Mouse (Mus musculus) heart, embryonic 10.5 days (tissue): Measurements from ENCODE around the gene Wdr66. TPM values are rescaled to one million over a fixed set of nuclear protein-coding genes. Genes with fewer than 3 reads are reported as not detected.

ENCODE experiments used
- DNase-seq: peaks from one replicate; pipeline ENCODE4 v3.0.0-alpha.2; 2017; ENCODE audit warnings: low spot score
- H3K27ac ChIP-seq: fragments of 300-500 bp; sonication (generic); 2 replicates; pipeline ENCODE4 v1.5.1; 2016; ENCODE audit warnings: mild to moderate bottlenecking
- H3K27me3 ChIP-seq: fragments of 300-500 bp; sonication (generic); 2 replicates; pipeline ENCODE4 v1.6.1; 2016; ENCODE audit warnings: mild to moderate bottlenecking; ENCODE audit not compliant: poor library complexity, insufficient read depth, severe bottlenecking
- H3K36me3 ChIP-seq: fragments of 300-500 bp; sonication (generic); 2 replicates; pipeline ENCODE4 v1.6.1; 2016; ENCODE audit warnings: mild to moderate bottlenecking, moderate library complexity
- H3K4me1 ChIP-seq: fragments of 300-500 bp; sonication (generic); 2 replicates; pipeline ENCODE4 v1.6.1; 2016; ENCODE audit warnings: mild to moderate bottlenecking
- H3K4me3 ChIP-seq: fragments of 300-500 bp; sonication (generic); 2 replicates; pipeline ENCODE4 v1.5.1; 2016; ENCODE audit warnings: mild to moderate bottlenecking, moderate library complexity
- H3K9me3 ChIP-seq: fragments of 300-500 bp; sonication (generic); 2 replicates; pipeline ENCODE4 v1.6.1; 2016; ENCODE audit warnings: mild to moderate bottlenecking, moderate library complexity
- WGBS: fragments of 180-500 bp; shearing (Covaris S2); methylation state at CpG from one replicate; pipeline ENCODE4 v1.1.7; 2016; 5-methylcytosine and 5-hydroxymethylcytosine counted together
- polyA plus RNA-seq: library from polyadenylated mRNA; unstranded; fragments of >200 nt; fragmentation: Nextera tagmentation; extraction: Ambion mirVana; gene quantifications from 2 replicates; pipeline ENCODE4 v1.2.1, GENCODE M21; 2016

Gene Wdr66
- polyA plus RNA-seq, 1 experiment from 2014 or later: 0.79 TPM

DNA sequence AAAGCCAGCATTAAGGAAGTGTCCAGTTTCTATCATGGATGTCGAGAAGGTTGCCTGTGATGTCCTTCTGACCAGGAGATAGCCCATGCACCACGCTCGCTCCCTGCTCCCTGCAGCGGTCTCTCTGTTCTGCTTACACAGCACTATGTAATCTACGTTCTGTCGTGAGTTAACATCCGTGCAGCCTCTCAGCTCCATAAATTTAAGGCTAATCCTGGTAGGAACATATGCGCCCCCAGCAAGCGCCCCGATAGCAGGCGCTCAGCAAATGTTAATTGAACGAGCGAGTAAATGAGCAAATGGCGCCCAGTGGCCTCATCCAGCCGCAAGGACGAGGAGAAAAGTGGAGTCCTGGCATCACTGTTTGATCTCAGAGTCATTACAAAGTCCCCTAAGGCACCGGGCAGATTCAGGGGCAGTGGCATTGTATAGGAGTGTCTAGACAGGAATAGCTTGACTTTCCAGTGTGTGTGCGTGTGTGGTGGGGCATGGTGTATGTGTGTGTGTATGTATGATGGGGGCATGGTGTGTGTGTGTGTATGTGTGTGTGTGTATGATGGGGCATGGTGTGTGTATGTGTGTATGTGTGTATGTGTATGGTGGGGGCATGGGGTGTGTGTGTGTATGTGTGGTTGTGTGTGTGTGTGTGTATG, 55.9 kb downstream of the Wdr66 start:
- peaks cover 7% of the 10 kb centered on the region for H3K27me3 ChIP-seq
- peaks cover 14% of the 10 kb centered on the region; the same call in 1 of the 2 replicates for H3K4me1 ChIP-seq
- WGBS: 71% methylated on average over 18 of the region's 18 CpGs
- DNase-seq: no peak
- no peak overlapping the region for H3K4me3 ChIP-seq
- no peak overlapping the region for H3K27ac ChIP-seq
- H3K9me3 ChIP-seq: no peaks in the 10 kb centered on the region
- no peaks in the 10 kb centered on the region for H3K36me3 ChIP-seq

DNA sequence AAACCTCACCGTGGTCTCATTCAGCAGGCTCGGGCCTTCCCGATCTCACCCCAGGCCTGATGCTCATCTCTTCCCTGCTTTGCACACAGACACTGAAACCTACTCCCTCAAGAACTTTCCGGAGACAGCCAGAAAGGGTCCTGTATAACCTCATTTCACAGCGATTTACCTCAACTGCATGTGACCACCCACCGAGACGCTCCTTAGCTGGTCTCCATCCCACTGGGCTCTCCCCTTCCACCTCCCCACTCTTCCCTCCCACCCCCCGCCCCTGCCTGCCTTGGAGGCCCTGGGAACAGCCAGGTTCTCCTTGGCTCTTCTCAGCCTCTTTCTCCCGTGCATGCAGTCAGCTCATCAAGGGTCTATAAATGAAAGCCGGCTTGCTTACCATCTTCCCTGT, 57.9 kb downstream of the Wdr66 start:
- Histone ChIP-seq H3K4me3 (no peak overlapping the region), H3K4me1 (peaks cover 15% of the 10 kb centered on the region), H3K36me3 (no peaks in the 10 kb centered on the region), H3K27me3 (peaks cover 7% of the 10 kb centered on the region), H3K9me3 (no peaks in the 10 kb centered on the region), H3K27ac (0 out of 2 replicates have a peak overlapping the region, but pooled peaks have one; percentile 6)
- DNase-seq: no peak
- WGBS: 33% methylated on average over 10 of the region's 10 CpGs

DNA sequence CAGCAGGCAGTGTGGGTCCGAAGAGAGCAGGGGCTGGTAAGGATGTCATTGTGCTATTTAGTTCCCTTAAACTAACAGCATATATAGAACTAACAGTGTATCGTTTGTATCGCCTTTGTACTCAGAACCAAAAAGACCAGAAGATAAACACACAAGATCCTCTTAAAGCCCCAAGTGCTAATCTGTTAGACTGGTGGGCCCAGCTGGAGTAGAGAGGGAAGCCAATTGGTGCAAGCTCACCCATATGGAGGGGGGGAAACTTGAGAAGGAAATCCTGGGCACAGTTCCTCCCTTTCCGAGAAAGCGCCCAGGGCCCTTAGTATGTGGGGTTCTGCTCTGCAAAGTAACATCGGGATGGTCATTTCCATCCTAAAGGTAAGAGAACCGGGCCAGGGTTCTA, 58.3 kb downstream of the Wdr66 start:
- 32% methylated on average over 7 of the region's 7 CpGs for WGBS
- DNase-seq: no peak
- peaks cover 17% of the 10 kb centered on the region for H3K4me1 ChIP-seq

DNA sequence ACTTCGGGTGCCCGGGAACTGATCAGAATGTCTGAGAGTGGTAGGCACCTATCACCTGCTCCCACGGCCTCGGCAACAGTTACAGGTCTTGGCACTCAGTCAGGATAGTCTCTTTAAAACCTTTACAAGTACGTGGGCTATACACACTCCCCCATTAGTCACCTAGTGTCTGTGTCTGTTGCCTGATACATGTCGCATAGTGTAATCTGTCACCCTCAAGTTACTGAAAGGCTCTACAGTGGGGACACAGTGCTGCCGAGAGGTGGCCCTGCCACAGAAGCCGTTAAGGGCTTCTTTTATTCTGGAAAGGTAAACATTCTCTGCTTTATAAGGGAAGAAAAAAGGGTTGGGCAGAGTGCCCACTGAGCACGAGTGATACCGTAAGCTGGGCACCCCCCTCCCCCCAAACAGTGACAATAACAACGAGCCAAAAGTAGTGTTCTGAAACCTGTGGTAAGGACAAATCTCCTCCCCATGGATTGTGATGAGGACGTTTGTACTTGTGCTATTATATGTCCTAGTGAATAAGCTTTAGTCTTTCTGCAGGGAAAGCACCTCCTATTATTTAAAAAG, 61.2 kb downstream of the Wdr66 start:
- H3K27me3 ChIP-seq: peaks cover 7% of the 10 kb centered on the region
- H3K36me3 ChIP-seq: no peaks in the 10 kb centered on the region
- no peak overlapping the region for H3K4me3 ChIP-seq
- H3K27ac ChIP-seq: no peak overlapping the region
- H3K4me1 ChIP-seq: peaks cover 30% of the 10 kb centered on the region
- H3K9me3 ChIP-seq: no peaks in the 10 kb centered on the region
- 49% methylated on average over 12 of the region's 12 CpGs for WGBS
- DNase-seq: no peak

More for the DNA sequence above, 58.3 kb downstream of the Wdr66 start:
- Histone ChIP-seq H3K27ac (0 out of 2 replicates have a peak overlapping the region, but pooled peaks have one; percentile 6), H3K36me3 (no peaks in the 10 kb centered on the region), H3K27me3 (peaks cover 7% of the 10 kb centered on the region), H3K4me3 (no peak overlapping the region), H3K9me3 (no peaks in the 10 kb centered on the region)

DNA sequence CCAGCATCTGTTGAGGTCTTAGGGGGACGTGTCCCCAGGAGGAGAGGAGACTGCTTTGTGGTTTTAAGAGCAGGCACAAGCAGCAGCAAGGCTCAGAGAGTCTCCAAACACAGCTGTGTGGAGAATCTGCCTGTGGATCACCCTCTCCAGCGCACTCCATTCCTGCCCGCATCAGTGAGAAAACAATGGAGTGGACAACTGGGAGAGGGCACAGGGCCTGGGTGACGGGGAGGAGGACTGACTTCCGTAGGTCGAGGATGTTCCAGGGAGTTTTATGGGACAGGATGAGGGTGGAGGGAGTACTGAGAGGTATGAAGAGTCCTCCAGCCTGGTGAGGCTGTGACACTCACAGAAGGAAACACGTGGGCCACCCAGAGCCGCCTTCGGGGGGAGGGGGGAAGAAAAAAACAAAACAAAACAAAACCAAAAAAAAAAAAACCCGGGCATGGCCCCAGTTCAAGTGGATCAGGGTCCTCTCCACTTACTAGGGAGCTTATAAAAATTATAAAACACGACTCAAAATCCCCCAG, 62.0 kb downstream of the Wdr66 start:
- peaks cover 7% of the 10 kb centered on the region for H3K27me3 ChIP-seq
- H3K36me3 ChIP-seq: no peaks in the 10 kb centered on the region
- no peak overlapping the region for H3K4me3 ChIP-seq
- no peaks in the 10 kb centered on the region for H3K9me3 ChIP-seq
- DNase-seq: no peak
- WGBS: 61% methylated on average over 11 of the region's 11 CpGs
- peak overlapping the region; percentile 22; the same call in 1 of the 2 replicates for H3K27ac ChIP-seq
- peaks cover 32% of the 10 kb centered on the region for H3K4me1 ChIP-seq

DNA sequence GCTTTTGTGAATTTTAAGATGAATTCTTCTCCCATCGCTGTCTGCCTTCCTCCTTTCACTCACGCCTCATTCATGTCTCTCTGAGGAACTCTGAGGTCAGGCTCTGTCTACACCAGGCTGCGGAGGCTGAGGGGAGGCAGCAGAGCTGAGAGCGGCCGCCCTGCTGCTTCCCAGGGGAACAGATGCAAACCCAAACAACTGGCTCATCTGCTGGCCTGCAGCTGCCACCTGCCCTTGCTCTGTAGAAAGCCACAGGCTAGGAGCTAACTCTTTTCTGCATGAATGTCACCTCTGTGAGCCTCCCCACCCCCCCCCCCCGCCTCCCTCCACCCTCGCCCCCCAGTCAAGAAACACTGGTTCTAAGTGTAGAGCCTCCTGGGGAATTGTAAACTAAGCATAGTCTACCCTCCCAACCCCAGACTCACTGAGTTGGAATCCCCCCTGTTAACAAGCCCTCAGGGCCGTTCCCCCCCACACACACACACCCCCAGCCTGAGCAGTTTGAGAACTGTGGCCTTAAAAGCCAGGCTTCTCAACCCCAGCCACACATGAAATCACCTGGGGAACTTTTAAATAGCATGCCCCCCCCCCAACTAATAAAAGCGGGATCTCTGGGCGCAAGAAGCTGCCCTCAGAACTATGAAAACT, 63.4 kb downstream of the Wdr66 start:
- no peak for DNase-seq
- H3K36me3 ChIP-seq: no peaks in the 10 kb centered on the region
- no peak overlapping the region for H3K4me3 ChIP-seq
- peaks cover 6% of the 10 kb centered on the region for H3K27me3 ChIP-seq
- no peaks in the 10 kb centered on the region for H3K9me3 ChIP-seq
- peak overlapping the region; percentile 47; the same call in 1 of the 2 replicates for H3K27ac ChIP-seq
- peaks cover 23% of the 10 kb centered on the region for H3K4me1 ChIP-seq
- WGBS: 42% methylated on average over 10 of the region's 10 CpGs

DNA sequence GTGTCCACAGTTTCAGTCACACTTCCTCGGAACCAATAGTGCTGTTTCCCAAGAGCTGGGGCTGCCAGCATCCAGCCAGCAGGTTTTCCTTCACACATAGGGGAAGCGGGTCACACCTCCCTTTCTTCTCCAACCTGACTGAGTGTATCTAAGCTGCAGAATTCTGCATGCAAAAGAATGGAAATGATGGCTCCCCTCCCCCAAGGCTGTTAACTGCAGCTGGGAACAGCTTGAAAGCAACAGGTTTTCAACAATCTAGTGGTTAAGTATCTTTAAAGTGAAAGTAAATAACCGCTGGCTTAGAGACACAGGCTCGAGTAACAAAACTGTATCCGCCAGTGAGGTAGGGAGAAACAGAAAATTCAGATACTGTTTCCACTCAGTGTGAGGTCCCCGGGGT, 66.1 kb downstream of the Wdr66 start:
- no peaks in the 10 kb centered on the region for H3K27me3 ChIP-seq
- no peak for DNase-seq
- no peaks in the 10 kb centered on the region for H3K36me3 ChIP-seq
- no peaks in the 10 kb centered on the region for H3K9me3 ChIP-seq
- WGBS: 18% methylated on average over 6 of the region's 6 CpGs
- H3K4me1 ChIP-seq: peaks cover 21% of the 10 kb centered on the region
- peak overlapping the region; percentile 42 for H3K4me3 ChIP-seq
- H3K27ac ChIP-seq: peak overlapping the region; percentile 22; the same call in 1 of the 2 replicates

DNA sequence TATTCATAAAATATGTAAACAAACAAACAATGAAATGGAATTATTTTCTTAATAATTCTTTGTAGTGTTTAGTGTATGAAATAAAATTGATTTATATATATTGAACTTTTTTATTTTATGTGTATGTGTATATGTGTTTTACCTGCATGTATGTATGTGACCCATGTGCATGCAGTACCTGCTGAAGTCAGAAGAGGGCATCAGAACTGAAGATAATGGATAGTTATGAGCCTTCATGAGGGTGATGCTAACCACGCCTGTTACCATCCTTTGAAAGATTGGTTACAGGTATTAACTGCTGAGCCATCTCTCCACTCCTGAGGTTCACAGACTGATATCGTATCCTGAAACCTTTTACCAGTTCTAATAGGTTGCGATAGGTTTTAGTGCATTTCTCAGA, 68.2 kb downstream of the Wdr66 start:
- no peak for DNase-seq
- Histone ChIP-seq H3K9me3 (no peaks in the 10 kb centered on the region), H3K27ac (no peak overlapping the region), H3K36me3 (no peaks in the 10 kb centered on the region), H3K4me3 (no peak overlapping the region), H3K4me1 (peaks cover 23% of the 10 kb centered on the region), H3K27me3 (0 out of 2 replicates have a peak, but pooled peaks cover under 1% of the 10 kb centered on the region)
- WGBS: 94% methylated on average over 3 of the region's 3 CpGs

DNA sequence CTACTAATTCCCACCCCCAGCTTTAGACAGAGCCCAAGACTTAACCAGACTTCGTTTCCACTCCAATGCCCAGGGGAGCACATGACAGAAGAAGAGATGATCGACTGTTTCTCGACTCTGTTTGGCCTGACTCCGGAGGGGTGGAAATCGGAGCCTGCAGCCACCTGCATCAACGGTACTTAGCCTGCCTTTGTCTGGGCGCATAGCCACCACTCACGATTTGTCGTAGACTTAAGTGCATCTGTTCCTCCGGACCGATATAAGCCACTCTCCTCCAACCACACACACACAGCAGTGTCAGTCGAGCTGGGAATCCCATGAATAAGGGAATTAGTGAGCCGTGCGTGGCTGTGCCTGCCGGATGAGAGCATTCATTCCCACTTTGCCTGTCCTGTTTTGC, 72.3 kb downstream of the Wdr66 start:
- WGBS: 52% methylated on average over 15 of the region's 15 CpGs
- Histone ChIP-seq H3K36me3 (no peaks in the 10 kb centered on the region), H3K27me3 (0 out of 2 replicates have a peak, but pooled peaks cover 11% of the 10 kb centered on the region), H3K9me3 (no peaks in the 10 kb centered on the region), H3K4me3 (no peak overlapping the region), H3K4me1 (0 out of 2 replicates have a peak, but pooled peaks cover 7% of the 10 kb centered on the region), H3K27ac (no peak overlapping the region)
- no peak for DNase-seq

DNA sequence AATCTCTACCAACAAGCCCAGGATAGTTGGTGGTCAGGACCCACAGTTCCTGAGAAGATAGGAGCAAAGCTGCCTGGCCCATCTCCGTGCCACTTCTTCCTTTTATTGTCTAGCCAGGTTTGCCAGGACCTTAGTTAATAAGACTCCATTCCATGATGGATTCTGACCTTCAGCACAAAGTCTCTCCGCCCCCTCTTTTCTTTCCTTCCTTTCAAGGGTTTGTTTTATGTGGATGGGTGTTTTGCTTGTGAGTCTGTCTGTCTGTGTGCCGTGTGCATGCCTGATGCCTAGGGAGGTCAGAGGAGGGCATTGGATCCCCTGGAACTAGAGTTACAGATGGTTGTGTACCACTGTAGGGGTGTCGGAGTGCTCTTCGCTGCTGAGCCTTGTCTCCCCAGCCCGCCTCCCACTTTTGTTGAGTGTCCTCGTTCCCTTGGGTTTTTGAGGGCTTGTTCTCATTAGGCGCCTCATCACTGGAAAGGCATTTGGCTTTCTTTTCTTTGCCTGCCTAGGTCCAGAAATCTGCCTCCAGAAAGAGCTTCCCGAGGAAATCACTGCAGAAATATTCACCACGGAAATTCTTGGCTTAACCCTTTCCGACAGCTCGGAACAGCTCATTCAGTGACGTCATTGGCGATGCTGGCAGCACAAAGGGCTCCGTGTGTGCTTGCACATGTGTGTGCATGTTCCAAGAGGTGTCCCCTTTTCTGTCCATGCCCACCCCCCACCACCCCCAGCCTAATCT, 74.3 kb downstream of the Wdr66 start:
- H3K9me3 ChIP-seq: no peaks in the 10 kb centered on the region
- H3K36me3 ChIP-seq: no peaks in the 10 kb centered on the region
- H3K4me1 ChIP-seq: 0 out of 2 replicates have a peak, but pooled peaks cover 7% of the 10 kb centered on the region
- no peak overlapping the region for H3K27ac ChIP-seq
- 76% methylated on average over 15 of the region's 15 CpGs for WGBS
- no peak for DNase-seq
- 0 out of 2 replicates have a peak, but pooled peaks cover 11% of the 10 kb centered on the region for H3K27me3 ChIP-seq
- no peak overlapping the region for H3K4me3 ChIP-seq

DNA sequence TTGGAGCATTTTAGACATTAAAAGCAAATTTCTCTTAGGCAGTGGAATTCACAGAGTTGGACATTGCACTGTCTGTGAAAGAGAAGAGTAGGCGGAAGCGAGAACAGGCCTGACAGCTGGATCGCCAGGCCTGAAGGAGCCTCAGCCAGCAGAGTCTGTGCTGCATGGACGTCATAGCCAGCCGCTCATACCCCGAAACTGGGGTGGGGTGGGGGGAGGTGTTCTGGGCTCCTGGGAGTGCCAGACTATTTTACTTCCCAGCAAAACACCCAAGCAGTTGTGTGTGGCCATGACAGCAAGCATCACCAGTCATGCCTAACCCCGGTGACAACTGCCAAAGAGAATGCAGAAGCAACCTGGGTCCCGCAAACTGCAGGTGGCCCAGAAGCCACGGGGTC, 74.8 kb downstream of the Wdr66 start:
- 85% methylated on average over 9 of the region's 9 CpGs for WGBS
- no peak for DNase-seq
- Histone ChIP-seq H3K27me3 (0 out of 2 replicates have a peak, but pooled peaks cover 11% of the 10 kb centered on the region), H3K27ac (no peak overlapping the region), H3K36me3 (no peaks in the 10 kb centered on the region), H3K4me3 (no peak overlapping the region), H3K4me1 (0 out of 2 replicates have a peak, but pooled peaks cover 7% of the 10 kb centered on the region), H3K9me3 (no peaks in the 10 kb centered on the region)

DNA sequence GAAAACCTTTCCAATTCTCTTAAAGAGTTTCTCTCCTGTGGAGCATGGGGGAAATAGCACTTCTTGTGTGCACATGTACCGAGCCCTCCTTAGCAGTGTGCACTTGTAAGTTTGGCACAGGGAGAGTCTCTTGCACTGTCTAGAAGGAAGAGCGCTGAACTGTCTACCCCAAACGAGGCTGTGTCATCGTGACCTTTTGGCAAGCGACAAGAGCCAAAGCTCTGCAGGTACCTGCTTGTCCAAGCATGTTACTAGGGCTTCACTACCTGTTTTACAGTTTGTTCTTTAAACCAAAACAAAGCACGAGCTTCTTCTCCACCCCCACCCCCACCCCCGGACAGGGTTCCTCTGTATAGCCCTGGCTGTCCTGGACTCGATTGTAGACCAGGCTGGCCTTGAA, 75.8 kb downstream of the Wdr66 start:
- H3K9me3 ChIP-seq: no peaks in the 10 kb centered on the region
- H3K4me3 ChIP-seq: no peak overlapping the region
- H3K4me1 ChIP-seq: 0 out of 2 replicates have a peak, but pooled peaks cover 7% of the 10 kb centered on the region
- WGBS: 85% methylated on average over 8 of the region's 8 CpGs
- 0 out of 2 replicates have a peak, but pooled peaks cover 11% of the 10 kb centered on the region for H3K27me3 ChIP-seq
- H3K36me3 ChIP-seq: no peaks in the 10 kb centered on the region
- H3K27ac ChIP-seq: no peak overlapping the region
- DNase-seq: no peak
